Mouse (Mus musculus) left cerebral cortex, adult 9 months (tissue): ENCODE results near the gene Rcc2.

Source experiments
- DNase-seq, 2 experiments: peaks; one replicate each; pipeline ENCODE4 v3.0.0; 2022; ENCODE audit warnings: low spot score in 2 of 2

Gene Rcc2

GRCm38 (mm10) chr4:140700269-140701018 lies at the start of gene Rcc2:
Gene Rcc2, plus strand, starts transcription at chr4:140700541.
- DNase-seq = no peak

- no peak for DNase-seq
Measured at GRCm38 (mm10) chr4:140653835-140654583, 46.3 kb upstream of the Rcc2 start.

- DNase-seq = no peak
Measured at GRCm38 (mm10) chr4:140654798-140655197, 45.5 kb upstream of the Rcc2 start.

DNA sequence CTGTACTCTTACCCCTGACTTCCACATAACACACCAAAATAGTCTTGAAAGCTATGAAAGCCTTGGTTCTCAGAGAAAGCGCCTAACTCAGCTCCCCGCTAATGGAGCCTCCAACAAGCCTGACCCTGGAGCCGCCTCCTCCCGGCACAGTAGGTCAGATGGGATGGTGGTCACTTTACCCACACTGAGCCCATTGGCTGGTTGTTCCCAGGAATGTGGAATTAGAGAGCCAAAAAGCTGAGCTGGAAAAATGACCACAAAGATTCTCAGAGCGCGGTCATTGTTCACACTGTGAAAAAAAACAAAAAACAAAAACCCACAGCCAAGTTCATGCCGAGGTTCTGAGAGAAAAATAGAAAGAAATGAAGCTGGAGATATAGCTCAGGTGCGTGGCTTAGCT lies 43.8 kb upstream of the Rcc2 start:
- no peak for DNase-seq

DNA sequence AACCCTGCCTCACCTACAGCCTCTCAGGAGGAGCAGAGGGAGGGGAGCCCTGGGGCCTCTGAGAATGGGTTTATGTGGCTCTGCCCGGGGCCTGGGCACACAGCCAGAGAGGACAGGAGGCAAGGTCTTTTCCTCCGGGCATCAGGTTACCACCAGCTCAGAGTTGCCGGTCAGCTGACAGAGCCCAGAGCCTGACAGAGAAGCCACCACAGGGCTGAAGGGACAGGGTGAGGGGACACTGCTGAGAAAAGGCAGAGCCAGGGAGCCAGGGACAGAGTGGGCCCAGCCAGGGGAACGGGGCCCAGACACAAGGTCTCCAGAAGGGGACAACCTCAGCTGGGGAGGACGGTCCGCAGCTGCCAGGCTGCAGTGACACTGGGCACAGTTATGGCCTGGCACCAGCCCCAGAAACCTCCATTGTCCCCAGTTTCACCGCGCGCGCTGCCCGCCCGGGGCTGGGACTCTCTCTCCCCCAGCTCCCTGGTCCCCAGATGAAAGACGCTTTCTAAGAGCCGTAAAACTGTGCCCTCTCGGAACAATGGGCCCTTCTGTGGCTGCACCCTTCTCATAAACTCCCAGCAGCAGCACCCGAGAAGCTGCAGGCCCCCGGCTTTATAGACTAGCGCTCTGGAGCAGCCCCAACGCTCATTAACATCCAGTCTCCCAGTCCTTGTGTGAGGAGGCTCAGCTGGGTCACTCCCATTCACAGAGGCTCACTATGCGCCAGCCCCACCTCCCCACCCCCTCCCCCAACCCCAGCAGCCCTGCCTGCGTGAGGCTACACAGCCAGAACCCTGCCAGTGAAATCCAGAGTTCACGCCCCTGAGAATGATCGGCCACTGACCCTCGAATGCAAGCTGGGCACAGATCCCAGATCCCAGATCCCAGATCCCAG lies 42.4 kb upstream of the Rcc2 start:
- DNase-seq = peak; percentile 73 to 84

DNA sequence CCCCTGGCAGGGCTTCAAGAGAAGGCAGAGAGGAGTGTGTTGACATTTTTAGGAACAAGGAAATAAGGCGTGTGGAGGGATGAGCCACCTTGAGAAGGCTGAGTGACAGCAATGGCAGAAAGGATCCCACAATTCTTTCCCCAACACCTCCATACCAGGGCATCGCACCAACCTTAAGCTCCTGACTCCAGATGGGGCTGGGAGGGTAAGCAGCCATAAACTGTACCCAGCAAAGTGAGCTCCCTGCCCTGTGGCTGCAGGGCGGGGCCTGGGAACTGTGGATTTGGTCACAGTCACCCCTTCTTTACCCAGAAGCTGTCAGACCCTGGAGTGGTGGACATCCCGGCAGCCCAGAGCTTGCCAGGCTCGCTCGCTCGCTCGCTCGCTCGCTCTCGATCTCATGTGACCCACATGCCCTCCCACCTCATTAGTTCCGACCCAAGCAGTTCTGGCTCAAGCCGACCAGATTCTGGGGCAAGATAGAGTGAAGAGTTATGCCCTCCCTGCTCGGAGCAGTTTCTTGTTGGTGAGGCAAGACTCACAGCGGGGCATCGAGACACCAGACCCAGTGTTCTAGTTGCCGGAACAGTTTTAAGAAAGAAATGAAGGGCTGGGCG lies 38.8 kb upstream of the Rcc2 start:
- no peak for DNase-seq

DNA sequence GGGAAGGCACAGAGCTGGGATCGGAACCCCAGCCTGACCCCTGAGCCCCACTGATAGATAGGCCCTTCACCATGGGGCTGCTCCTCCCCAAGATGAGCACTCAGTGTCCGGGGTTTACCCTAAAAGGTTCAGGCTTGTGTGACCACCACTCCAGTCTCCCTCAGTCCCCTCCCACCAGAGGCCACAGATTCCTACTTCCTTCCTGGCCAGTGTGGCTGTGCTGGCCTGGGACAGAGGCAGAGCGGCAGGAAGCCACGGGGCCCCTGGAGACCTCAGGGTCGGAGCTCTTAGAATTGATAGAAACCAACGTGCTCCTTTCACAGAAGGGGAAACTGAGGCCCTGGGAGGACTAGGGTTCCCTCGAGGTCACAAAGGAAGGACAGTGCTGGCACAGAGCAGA lies 37.9 kb upstream of the Rcc2 start:
- DNase-seq = no peak

GRCm38 (mm10) chr4:140662882-140663585 lies 37.3 kb upstream of the Rcc2 start:
- no peak for DNase-seq

DNA sequence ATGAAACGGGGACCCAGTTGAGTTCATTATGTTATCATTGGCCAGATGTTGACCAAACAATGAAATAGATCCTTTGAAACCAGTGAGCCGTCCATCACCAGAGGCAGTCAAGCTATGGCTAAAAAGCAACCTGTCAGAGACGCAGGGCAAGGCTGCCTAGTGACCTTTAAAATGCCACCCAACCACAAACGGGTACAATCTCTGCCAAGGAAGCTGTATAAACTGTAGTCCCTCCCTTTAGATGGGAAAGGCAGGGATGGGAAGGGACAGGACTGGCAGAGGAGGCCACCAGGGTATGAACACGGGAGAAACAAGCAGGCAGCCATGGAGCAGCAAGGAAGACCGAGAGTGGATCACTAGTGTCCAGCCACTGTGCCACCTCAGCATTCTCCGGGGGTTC lies 35.3 kb upstream of the Rcc2 start:
- DNase-seq = no peak

DNA sequence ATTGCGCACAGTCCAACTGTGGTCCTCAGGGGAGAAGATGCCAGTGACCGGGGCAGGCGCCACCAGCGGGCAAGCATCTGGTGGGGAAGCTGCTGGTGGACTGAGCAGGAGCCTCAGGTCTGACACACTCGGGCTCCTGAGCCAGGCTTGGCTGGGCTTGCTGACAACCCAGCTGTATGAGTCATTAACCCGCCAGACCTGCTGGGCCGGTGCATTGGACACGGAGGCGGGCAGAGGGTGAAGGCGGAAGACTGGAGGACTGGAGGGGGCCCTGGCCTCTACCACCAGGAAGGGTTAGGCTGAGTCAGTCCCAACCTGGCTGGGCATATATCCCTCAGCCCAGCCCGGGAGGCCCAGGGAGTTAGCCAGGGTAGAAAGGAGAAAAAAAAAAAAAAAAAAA lies 34.6 kb upstream of the Rcc2 start, which contains the start of gene Arhgef10l:
Gene Arhgef10l (minus strand): TSS at position 253 of the 400 bp plus-strand sequence.
- no peak for DNase-seq

- no peak for DNase-seq
Measured at GRCm38 (mm10) chr4:140667802-140668201, 32.5 kb upstream of the Rcc2 start.

DNA sequence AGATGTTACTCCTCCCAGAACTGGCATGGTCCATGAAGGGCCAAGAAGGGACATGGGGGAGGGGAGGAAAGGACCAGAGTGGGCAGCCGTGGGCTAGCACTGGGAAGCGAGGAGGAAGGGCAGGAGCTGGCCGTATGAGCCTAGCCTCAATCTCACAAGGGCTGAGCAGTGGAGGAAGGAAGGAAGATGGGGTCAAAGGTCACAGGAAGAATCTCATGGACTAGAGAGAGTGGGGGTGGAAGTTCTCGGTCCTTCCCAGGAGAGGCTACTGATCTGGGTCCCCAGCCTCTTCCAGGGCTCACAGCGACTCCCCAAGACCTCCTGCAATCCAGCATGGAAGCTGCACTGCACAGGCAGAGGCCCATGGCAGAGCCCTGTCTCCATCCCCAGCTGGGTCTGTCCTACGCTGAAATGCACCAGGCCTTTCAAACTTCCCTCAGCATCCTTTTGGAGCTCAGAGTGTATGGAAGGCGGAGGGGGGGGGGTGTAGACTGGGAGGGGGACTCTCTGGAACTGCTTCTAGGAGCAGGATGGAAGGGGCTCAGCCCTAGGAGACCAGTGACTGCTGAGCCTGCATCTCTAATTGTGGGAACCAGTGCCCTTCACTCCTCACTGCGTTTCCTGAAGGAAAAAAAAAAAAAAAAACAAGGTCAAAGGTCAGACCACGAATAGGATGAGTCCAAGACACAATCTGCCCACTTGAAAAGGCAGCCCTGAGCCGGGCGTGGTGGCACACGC lies 26.6 kb upstream of the Rcc2 start:
- no peak for DNase-seq

DNA sequence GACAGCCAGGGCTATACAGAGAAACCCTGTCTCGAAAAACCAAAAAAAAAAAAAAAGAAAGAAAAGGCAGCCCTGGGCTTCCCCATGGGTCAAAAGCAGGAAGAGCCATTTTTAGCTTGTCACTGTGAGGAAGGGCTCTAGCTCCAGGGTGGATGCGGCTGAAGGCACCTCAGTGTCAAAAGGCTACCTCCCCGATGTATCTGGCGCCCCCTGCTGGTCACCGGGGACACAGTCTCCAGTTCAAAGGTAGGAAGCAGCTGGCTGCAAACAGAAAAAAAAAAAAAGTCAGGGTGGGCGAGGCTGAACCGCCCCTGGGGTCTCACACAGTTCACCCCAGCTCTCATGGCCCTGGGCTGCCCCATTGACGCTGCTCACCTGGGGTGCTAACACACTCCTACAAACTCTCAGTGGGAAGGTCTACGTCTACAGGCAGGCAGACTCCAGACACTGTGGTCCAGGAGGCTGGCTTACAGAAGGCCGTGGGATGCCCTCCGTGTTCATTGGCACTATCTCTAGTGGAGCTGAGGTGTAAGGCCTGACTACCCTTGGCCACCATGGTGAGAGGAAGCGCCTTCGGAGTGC lies 25.9 kb upstream of the Rcc2 start:
- DNase-seq = peak in 1 of 2 experiments; percentile 69

DNA sequence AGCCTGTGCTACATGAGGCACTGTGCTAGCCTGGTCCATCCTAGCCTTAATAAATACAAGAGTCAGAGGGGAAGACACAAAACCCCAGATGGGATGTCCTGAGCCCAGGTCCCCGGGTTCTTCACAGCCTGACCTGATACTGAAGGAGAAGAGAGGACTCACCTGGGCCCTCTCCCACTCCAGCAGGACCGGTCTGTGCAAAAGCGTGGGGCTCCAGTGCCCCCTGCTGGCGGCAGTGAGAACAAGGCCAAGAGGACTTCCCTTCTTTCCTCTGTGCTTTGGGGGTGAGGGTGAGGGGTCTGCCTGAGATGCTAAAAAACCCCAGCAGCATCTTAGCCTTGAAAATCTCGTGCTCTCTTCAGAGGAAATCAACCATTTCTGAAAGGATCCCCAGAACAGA lies 21.3 kb upstream of the Rcc2 start:
- no peak for DNase-seq

- peak in 1 of 2 experiments; percentile 87 for DNase-seq
Measured at GRCm38 (mm10) chr4:140679723-140680380, 20.5 kb upstream of the Rcc2 start.

DNA sequence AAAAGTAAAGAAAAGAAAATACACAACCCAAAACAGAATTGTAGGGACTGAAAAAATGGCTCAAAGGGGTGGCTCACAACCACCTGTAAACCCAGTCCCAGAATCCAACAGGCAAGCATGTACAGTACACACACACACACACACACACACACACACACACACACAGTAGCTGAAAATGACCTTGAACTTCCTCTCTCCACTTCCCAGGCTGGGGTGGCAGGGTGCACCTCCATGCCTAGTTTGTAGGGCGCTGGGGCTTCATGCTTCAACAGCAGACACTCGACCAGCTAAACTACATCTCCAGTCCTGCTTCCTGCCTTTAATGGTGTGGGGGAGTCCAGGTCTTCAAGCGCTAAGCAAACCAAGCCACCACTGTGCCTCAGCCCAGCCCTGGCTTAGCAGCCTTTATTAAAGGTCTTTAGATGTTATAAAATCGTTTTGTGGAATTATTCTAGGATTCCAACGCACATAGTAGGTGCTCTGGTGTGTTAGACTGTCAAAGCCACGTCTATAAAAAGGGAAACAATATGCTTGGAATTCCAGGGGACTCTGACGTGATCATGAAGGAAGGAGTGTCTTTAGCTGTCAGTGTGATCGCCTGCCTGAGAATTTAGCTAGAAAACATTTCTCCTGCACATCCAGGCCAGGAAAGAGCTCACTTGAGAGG lies 19.5 kb upstream of the Rcc2 start:
- no peak for DNase-seq

GRCm38 (mm10) chr4:140683608-140684007 lies 16.7 kb upstream of the Rcc2 start:
- no peak for DNase-seq

- no peak for DNase-seq
Measured at GRCm38 (mm10) chr4:140684141-140684871, 16.0 kb upstream of the Rcc2 start.
